Mouse (Mus musculus): ENCODE data around the gene Rab40c.

The Rab40c gene

GRCm38 (mm10) chr17:25895415-25895814, 24.1 kb downstream of the Rab40c start:
- no peak for DNase-seq (ENCODE audit: low spot score)

GRCm38 (mm10) chr17:25893975-25894617, 25.4 kb downstream of the Rab40c start:
- peak; percentile 63 for DNase-seq (ENCODE audit: low spot score)

GRCm38 (mm10) chr17:25888837-25889236, 30.7 kb downstream of the Rab40c start:
- DNase-seq (ENCODE audit: low spot score), result no peak

GRCm38 (mm10) chr17:25887467-25887866, 32.1 kb downstream of the Rab40c start:
- DNase-seq (ENCODE audit: low spot score), result no peak

GRCm38 (mm10) chr17:25886806-25887205, 32.7 kb downstream of the Rab40c start:
- no peak for DNase-seq (ENCODE audit: low spot score)

- DNase-seq (ENCODE audit: low spot score), result no peak
Measured at GRCm38 (mm10) chr17:25885636-25886035, 33.9 kb downstream of the Rab40c start.

GRCm38 (mm10) chr17:25883824-25884223, 35.7 kb downstream of the Rab40c start:
- no peak for DNase-seq (ENCODE audit: low spot score)

GRCm38 (mm10) chr17:25883268-25883667, 36.3 kb downstream of the Rab40c start:
- no peak for DNase-seq (ENCODE audit: low spot score)

- no peak for DNase-seq (ENCODE audit: low spot score)
Measured at GRCm38 (mm10) chr17:25882306-25882705, 37.2 kb downstream of the Rab40c start.

GRCm38 (mm10) chr17:25881691-25882090, 37.8 kb downstream of the Rab40c start:
- no peak for DNase-seq (ENCODE audit: low spot score)

- DNase-seq (ENCODE audit: low spot score), result no peak
Measured at GRCm38 (mm10) chr17:25880913-25881641, 38.5 kb downstream of the Rab40c start.

- DNase-seq (ENCODE audit: low spot score), result no peak
Measured at GRCm38 (mm10) chr17:25880196-25880910, 39.2 kb downstream of the Rab40c start, which contains the start of gene Wfikkn1. Gene Wfikkn1, minus strand, starts transcription at chr17:25880858.

GRCm38 (mm10) chr17:25879750-25880149, 39.8 kb downstream of the Rab40c start:
- DNase-seq (ENCODE audit: low spot score), result no peak

- peak; percentile 46 for DNase-seq (ENCODE audit: low spot score)
Measured at GRCm38 (mm10) chr17:25879261-25879660, 40.3 kb downstream of the Rab40c start.

GRCm38 (mm10) chr17:25878611-25879180, 40.8 kb downstream of the Rab40c start:
- DNase-seq (ENCODE audit: low spot score), result no peak

GRCm38 (mm10) chr17:25877741-25878610, 41.6 kb downstream of the Rab40c start:
- DNase-seq (ENCODE audit: low spot score), result no peak

- DNase-seq (ENCODE audit: low spot score), result no peak
Measured at GRCm38 (mm10) chr17:25877025-25877424, 42.5 kb downstream of the Rab40c start.

GRCm38 (mm10) chr17:25876347-25876915, 43.1 kb downstream of the Rab40c start:
- no peak for DNase-seq (ENCODE audit: low spot score)

- DNase-seq (ENCODE audit: low spot score), result peak; percentile 89
Measured at GRCm38 (mm10) chr17:25875171-25876136, 44.1 kb downstream of the Rab40c start.

- peak; percentile 95 for DNase-seq (ENCODE audit: low spot score)
Measured at GRCm38 (mm10) chr17:25874721-25875170, 44.8 kb downstream of the Rab40c start, which contains the start of gene Mettl26. Gene Mettl26, plus strand, starts transcription at chr17:25875074.
